Mouse (Mus musculus): ENCODE data around the gene Olfr1137.

The Olfr1137 gene

DNA sequence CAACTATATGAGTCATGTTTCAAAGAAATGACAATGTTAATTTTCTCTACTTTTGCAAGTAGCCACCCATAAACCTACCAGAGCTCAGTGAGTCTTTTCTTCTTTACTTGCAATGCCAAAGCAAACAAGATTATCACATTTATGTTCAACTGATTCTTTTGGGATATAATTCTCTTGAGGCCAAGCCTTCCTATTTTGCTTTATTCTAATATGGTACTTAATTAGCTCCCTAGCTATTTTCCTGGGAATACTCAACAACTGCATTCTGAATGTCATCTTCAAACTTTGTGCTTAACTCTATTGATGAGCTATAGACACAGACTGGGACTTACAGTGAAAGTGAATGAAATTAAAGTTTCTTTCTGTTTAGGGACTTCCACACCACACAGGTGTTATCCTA is at the start of gene Olfr1137:
Gene Olfr1137, minus strand, starts transcription at position 101 of the 400 bp plus-strand sequence.
- no peak for DNase-seq

DNA sequence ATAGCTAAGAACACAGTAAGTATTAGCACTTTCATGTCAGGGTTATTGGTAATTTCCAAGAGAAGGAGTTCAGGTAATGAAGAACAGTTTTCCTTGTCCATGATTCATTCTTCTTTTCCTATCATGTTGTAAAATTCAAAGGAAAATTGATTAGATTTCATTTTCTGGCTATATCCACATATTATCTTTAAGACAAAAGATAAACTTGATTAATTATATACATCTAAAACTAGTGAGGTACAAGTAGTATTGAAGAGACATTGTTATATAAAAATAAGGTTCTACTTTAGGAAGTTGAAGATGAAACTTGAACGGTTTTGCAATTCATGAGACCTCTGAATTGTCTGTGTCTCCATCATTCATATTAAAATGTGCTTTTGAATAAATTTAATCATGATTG is 40.9 kb upstream of the Olfr1137 start, which contains the start of gene Olfr1141:
Gene Olfr1141, minus strand, starts transcription at position 101 of the 400 bp plus-strand sequence.
- DNase-seq, result no peak

DNA sequence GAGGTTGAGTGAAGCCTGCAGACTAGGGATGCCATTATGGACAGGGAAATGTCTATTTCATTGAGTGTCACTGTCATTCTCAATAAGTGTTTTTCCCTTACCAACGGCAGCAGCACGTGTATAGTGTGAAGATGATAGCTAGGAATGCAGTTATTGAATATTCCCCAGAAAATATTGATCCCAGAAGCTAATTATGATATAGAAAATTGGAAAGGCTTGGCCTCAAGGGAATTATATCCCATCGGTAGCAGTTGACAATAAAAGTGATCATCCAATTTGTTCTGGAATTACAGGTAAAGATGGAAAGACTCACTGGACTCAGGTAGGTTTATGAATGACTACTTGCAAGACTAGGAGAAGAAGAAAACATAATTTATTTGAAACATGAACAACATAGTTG is 30.5 kb upstream of the Olfr1137 start, which contains the start of gene Olfr1140:
Gene Olfr1140, plus strand, starts transcription at position 301 of the 400 bp plus-strand sequence.
- DNase-seq, result no peak

DNA sequence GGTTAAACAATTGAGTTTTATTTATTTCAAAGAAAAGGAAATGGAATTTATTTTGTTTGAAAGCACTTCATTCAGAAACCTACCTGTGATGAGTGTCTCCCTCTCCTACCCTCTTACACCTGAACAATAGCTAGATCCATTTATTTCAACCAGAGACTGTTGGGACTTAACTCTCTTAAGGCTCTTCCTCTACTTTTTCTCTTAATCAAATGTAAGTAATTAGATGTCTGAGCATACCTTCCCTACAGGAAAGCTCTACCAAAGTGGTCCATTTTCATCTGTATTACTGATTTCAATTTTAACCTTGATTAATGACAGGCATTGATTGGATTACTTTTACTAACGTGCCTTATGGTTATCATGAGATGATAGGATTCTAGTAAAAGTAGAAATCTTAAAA is 26.9 kb upstream of the Olfr1137 start, which contains the start of gene Olfr1138:
Gene Olfr1138, minus strand, starts transcription at position 101 of the 400 bp plus-strand sequence.
- DNase-seq, result no peak

DNA sequence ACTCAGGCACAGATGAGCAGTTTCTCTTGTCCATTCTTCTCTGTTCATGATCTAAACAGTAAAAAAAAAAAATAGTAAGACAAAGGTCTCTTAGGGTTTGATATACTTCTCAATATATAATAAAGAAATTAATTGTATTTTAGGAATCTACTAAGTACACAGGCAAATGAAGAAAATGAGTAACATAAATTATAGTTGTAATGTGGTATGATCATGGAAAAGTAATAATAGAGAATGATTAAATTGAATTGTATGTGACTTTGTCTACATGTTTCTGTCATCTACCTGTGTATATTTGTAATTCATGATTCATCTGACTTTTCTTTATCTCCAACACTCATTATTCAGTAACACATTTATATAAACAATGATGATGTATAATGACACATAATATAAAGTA is 19.1 kb downstream of the Olfr1137 start, which contains the start of gene Olfr1136:
Gene Olfr1136, minus strand, starts transcription at position 101 of the 400 bp plus-strand sequence.
- DNase-seq, result no peak

DNA sequence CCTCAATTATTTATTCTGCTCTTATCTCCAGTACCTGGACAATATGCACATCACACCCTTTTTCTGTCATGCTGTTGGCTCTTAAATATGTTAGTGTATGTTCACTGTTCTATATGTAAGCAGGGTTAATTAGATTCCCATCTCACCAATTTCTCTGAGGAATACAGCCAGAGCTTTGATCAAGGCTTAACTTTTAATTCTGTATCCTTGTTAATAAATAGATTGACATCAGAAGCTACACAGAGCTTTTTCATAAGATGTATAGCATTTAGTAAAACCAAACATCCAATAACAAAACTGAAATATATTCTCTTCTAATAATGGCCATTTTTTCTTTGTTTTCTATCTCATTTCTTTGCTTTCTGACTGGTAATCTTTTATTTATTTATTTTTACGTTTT is 39.4 kb downstream of the Olfr1137 start, which contains the start of gene Olfr1135:
Gene Olfr1135, minus strand, starts transcription at position 101 of the 400 bp plus-strand sequence.
- no peak for DNase-seq

All from spleen, adult 18-20 months (tissue).